Mouse (Mus musculus): ENCODE results near the gene Sfpq.

DNA sequence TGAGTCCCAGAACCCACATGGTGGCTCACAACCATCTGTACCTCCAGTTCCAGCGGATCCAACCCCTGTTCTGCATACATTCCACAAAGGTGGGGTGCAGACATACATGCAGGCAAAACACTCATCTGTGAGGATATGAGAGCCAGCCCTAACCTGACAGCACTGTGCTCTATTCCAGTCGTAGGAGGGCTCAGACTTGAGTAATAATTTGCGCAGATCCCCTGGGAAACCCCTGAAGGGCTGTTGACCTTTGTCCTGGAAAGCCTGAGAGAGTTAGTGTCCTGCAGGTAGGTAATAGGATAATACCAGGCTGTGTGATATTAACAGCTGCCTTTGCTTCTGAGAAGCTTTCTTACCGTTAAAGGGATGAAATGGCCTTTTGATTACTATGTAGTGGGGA lies 32.6 kb upstream of the Sfpq start:
- TF ChIP-seq CTCF (IDR thresholded peaks at IDR 0.05; ENCODE audit: borderline replicate concordance, insufficient read depth, low read depth, low read length) (no peak), POLR2A (IDR thresholded peaks at IDR 0.05; ENCODE audit: borderline replicate concordance, insufficient read depth, low read length) (no peak)
